Mouse (Mus musculus) forebrain, embryonic 11.5 days (tissue): ENCODE data around the gene Hoxd11. TPM values are rescaled to one million over a fixed set of nuclear protein-coding genes. Genes with fewer than 3 reads are reported as not detected.

ENCODE experiments used
- ATAC-seq: fragments of 200-750 bp; cut with Nextera tagmentation; replicated peaks from 2 replicates; pipeline ENCODE4 v1.8.0; 2017; ENCODE audit warnings: moderate TSS enrichment; ENCODE audit not compliant: low FRiP score
- DNase-seq: peaks from one replicate; pipeline ENCODE4 v3.0.0-alpha.2; 2017; ENCODE audit warnings: low spot score
- H3K27ac ChIP-seq: fragments of 300-500 bp; sonication (generic); 2 replicates; pipeline ENCODE4 v1.5.1; 2014; ENCODE audit warnings: low read depth, low read length
- H3K27me3 ChIP-seq: fragments of 300-500 bp; sonication (generic); 2 replicates; pipeline ENCODE4 v1.6.1; 2014; ENCODE audit warnings: mild to moderate bottlenecking, low read length, mixed read lengths; ENCODE audit not compliant: control insufficient read depth, insufficient read depth
- H3K36me3 ChIP-seq: fragments of 300-500 bp; sonication (generic); 2 replicates; pipeline ENCODE4 v1.6.1; 2014; ENCODE audit warnings: mild to moderate bottlenecking, low read length, moderate library complexity, mixed read lengths; ENCODE audit not compliant: control insufficient read depth, insufficient read depth
- H3K4me1 ChIP-seq: fragments of 300-500 bp; sonication (generic); replicated peaks from 2 replicates; pipeline ENCODE4 v1.6.1; 2014; ENCODE audit warnings: low read length, mixed read lengths; ENCODE audit not compliant: control insufficient read depth, insufficient read depth
- H3K4me2 ChIP-seq: fragments of 300-500 bp; sonication (generic); 2 replicates; pipeline ENCODE4 v1.6.1; 2014; ENCODE audit warnings: low read depth, mild to moderate bottlenecking, low read length, moderate library complexity, mixed read lengths; ENCODE audit not compliant: severe bottlenecking
- H3K4me3 ChIP-seq: fragments of 300-500 bp; sonication (generic); 2 replicates; pipeline ENCODE4 v1.5.1; 2014; ENCODE audit warnings: low read depth, low read length
- H3K9ac ChIP-seq: fragments of 300-500 bp; sonication (generic); 2 replicates; pipeline ENCODE4 v1.6.1; 2014; ENCODE audit warnings: low read length
- H3K9me3 ChIP-seq: fragments of 300-500 bp; sonication (generic); 2 replicates; pipeline ENCODE4 v1.6.1; 2016; ENCODE audit warnings: low read length, mixed read lengths; ENCODE audit not compliant: control insufficient read depth
- WGBS: fragments of 180-500 bp; shearing (Covaris S2); extraction: QIAGEN DNeasy Blood & Tissue Kit; methylation state at CpG from one replicate; pipeline ENCODE4 v1.1.7; 2014; 5-methylcytosine and 5-hydroxymethylcytosine counted together
- polyA plus RNA-seq: library from polyadenylated mRNA; unstranded; fragments of >200 nt; fragmentation: Nextera tagmentation; extraction: Ambion mirVana; gene quantifications from 2 replicates; pipeline ENCODE4 v1.2.1, GENCODE M21; 2014

Hoxd11 gene
- polyA plus RNA-seq, 1 experiment from 2014 or later: not detected

DNA sequence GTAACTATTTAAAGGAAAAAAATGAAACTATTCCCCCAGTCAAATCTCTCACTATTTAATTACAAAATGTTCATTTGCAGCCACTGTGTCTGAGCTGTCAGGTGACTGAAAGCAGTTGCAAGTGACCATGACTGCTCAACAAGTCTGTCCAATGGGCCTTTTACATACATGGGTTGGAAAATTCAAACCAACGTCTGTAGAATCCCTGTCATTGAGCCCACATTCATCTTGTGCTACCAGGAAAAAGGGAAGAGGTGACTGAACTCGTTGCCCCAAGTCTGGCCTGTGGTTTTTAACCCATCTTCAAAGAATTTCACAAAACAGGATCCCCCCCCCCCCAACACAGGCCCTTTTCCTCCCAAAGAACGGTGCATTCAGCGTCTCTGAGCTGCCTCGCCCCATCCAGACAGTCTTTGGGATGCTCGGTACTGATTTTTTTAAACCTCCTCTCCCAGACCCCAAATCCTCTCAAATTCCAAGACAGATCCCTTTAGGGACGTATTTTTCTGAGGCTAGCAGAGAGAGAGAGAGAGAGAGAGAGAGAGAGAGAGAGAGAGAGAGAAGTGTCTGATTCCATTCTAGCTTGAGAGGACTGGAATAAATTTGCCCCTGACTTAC is 16.6 kb downstream of the Hoxd11 start:
- peak; percentile 50 for DNase-seq
- Histone ChIP-seq H3K4me2 (no peak overlapping the region), H3K4me3 (no peak overlapping the region), H3K4me1 (peaks cover 3% of the 10 kb centered on the region; the same call in 1 of the 2 replicates), H3K27ac (no peak overlapping the region), H3K36me3 (no peaks in the 10 kb centered on the region), H3K9me3 (no peaks in the 10 kb centered on the region), H3K9ac (no peak overlapping the region), H3K27me3 (peaks cover 100% of the 10 kb centered on the region)
- WGBS: 3% methylated on average over 7 of the region's 7 CpGs
- ATAC-seq: no peak

DNA sequence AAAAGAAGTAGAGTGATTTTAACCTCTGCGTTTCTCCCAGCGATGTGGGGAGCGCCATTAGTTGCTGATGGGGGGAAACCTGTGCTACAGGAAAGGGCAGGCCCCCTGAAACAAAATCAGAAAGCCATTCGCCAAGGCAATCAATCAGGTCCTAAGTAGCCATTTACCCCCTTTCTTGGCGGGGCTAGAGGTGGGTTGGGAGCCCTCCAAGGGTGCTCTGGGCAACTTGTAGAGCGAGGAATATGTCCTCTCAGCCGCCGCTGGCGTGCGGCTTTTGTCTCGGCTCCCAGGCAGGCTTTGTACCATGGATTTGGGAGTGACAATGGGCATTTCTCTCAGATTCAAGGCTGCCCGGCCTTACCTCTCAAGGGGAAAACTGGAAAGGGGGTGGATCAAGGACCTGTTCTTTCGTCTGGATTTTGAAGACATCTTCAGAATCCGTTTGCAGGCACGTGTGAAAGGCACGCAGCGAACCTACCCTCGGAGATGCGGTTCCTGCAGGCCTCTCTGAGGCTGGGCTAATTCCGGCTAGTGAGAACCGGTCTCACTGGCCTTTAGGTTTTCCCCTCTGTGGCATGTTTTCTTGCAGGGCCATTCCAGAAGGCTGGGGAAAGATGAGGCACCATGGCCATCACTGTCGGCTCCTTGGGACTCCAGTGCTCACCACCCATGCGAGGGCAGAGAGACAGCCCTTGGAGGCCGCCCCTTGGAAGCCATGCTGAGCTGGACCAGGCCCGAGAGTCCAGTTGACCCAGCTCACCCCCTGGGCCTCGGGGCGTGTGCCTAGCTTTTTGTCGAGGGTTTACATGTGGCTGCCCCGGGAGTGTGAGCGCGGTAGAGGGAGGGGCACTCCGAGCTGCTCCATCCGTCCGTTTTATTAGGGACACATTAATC is 17.3 kb downstream of the Hoxd11 start:
- Histone ChIP-seq H3K9me3 (no peaks in the 10 kb centered on the region), H3K27me3 (peaks cover 100% of the 10 kb centered on the region), H3K9ac (no peak overlapping the region), H3K4me1 (peaks cover 3% of the 10 kb centered on the region; the same call in 1 of the 2 replicates), H3K4me3 (no peak overlapping the region), H3K27ac (no peak overlapping the region), H3K36me3 (no peaks in the 10 kb centered on the region), H3K4me2 (no peak overlapping the region)
- ATAC-seq (no peak), DNase-seq (peak; percentile 62)
- WGBS: under 1% methylated on average over 34 of the region's 34 CpGs

DNA sequence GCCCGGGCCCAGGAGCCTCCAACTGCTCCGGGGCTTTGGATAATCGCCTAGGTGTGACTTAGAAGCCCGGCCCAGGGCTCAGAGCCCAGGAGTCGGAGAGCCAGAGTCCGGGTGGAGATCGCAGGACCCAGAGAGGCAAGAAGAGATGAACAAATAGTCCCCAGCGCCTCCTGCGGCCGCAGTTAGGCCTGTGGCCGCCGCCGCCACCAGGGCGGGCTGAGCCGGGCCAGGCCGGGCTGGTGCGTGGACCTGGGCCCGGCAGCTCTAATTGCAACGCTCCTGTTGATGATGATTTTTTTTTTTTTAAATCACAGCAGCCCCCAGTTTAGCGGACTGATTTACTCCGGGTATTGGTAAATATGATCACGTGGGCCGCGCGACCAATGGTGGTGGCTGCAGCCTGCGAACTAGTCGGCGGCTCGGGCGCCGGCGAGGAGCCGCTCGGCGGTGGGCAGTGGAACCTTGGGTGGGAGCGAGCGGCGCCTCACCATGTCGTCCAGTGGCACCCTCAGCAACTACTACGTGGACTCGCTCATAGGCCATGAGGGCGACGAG is 18.3 kb downstream of the Hoxd11 start, which contains the start of gene Hoxd9:
Hoxd9 (plus strand) TSS at position 161 of the 555 bp plus-strand sequence.
- Histone ChIP-seq H3K9me3 (no peaks in the 10 kb centered on the region), H3K9ac (no peak within 1 kb of the TSS), H3K4me1 (peaks cover 3% of the 10 kb centered on the region; the same call in 1 of the 2 replicates), H3K36me3 (no peaks in the 10 kb centered on the region), H3K27ac (no peak within 1 kb of the TSS), H3K4me3 (peak within 1 kb of the TSS; percentile 28), H3K4me2 (peak within 1 kb of the TSS; percentile 55), H3K27me3 (peaks cover 98% of the 10 kb centered on the region)
- peak; percentile 53; the same call in 1 of the 2 replicates for ATAC-seq
- DNase-seq: peak; percentile 81
- under 1% methylated on average over 41 of the region's 43 CpGs for WGBS

DNA sequence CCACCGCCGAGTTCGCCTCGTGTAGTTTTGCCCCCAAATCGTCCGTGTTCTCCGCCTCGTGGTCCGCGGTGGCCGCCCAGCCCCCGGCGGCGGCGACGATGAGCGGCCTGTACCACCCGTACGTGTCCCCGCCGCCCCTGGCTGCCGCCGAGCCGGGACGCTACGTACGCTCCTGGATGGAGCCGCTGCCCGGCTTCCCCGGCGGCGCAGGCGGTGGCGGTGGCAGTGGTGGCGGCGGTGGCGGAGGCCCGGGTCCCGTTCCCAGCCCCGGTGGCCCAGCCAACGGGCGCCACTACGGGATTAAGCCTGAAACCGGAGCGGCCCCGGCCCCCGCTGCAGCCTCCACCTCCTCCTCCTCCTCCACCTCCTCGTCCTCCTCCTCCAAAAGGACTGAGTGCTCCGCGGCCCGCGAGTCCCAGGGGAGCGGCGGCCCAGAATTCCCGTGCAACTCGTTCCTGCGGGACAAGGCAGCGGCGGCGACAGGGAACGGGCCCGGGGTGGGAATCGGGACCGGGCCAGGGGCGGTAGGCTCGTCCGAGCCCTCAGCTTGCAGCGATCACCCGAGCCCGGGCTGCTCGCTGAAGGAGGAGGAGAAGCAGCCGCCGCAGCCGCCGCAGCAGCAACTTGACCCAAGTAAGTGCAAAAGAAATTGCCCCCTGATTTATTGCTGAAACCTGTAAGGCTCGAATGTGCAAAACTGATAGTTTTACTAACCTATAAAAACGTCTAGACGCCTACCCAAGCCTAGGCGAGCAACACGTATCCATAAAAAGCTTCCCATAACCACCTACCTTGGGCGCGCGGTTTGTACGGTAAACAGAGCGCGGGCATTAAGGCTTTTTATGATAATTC is 19.1 kb downstream of the Hoxd11 start:
- Histone ChIP-seq H3K36me3 (no peaks in the 10 kb centered on the region), H3K27ac (no peak overlapping the region), H3K4me1 (peaks cover 3% of the 10 kb centered on the region; the same call in 1 of the 2 replicates), H3K4me2 (peak overlapping the region; percentile 55), H3K27me3 (peaks cover 97% of the 10 kb centered on the region), H3K9me3 (no peaks in the 10 kb centered on the region), H3K9ac (no peak overlapping the region), H3K4me3 (peak overlapping the region; percentile 28)
- DNase-seq: peak; percentile 71
- WGBS: under 1% methylated on average over 85 of the region's 86 CpGs
- ATAC-seq: 0 out of 2 replicates have a peak, but pooled peaks have one; percentile 36

DNA sequence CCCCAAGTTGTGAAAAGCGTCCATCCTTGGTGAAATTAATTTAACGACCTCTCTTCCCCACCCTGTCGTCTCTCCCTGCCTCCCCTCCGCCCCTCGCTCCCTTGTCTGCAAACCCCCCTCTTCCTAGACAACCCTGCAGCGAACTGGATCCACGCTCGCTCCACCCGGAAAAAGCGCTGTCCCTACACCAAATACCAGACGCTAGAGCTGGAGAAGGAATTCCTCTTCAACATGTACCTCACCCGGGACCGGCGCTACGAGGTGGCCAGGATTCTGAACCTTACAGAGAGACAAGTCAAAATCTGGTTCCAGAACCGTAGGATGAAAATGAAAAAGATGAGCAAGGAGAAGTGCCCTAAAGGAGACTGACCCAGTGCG is 19.7 kb downstream of the Hoxd11 start:
- Histone ChIP-seq H3K27ac (no peak overlapping the region), H3K36me3 (no peaks in the 10 kb centered on the region), H3K9ac (no peak overlapping the region), H3K4me1 (peaks cover 3% of the 10 kb centered on the region; the same call in 1 of the 2 replicates), H3K27me3 (peaks cover 97% of the 10 kb centered on the region), H3K4me3 (no peak overlapping the region), H3K9me3 (no peaks in the 10 kb centered on the region), H3K4me2 (no peak overlapping the region)
- ATAC-seq: no peak
- under 1% methylated on average over 17 of the region's 17 CpGs for WGBS
- peak; percentile 60 for DNase-seq

DNA sequence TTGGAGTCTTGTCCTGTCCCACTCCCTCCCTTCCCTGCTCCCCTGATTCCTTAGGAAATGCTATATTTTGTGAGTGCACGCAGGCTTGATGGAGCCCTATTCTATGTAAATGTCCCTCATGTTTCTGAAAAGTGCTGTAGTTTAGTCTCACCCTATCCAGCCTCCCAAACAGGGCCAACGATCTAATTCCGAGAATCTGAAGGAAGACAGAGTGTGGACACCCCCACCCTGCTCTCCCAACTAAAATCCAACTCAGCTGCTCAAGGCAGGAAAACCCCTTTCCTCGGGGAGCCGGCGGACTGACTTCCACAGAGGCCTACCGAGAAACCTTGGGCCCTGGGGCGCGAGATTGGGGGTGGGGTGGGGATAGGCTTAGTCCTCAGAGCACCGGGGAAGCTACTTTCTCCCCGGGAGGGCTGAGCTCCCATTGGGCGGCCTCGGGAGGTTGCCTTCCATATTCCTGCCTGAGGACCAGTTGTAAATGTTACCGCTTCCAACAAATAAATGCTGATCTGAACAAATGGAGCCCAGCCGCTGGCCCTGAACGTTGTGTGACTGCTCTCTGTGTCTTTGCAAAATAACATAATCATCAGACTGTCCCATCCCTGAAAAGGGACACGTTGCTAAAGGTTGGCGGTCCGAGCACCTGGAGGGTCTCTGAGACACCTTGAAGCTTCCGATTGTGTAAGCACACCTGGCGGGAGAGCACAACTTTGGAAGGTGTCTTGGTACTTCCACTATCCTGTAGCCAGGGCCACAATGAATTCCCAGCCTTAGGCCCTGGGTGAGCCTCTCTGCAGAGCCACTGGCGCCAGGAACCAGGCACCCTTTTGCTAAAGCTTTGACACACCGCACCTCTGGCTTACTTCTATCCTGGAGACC is 20.5 kb downstream of the Hoxd11 start:
- no peak overlapping the region for H3K9ac ChIP-seq
- DNase-seq: peak; percentile 58

DNA sequence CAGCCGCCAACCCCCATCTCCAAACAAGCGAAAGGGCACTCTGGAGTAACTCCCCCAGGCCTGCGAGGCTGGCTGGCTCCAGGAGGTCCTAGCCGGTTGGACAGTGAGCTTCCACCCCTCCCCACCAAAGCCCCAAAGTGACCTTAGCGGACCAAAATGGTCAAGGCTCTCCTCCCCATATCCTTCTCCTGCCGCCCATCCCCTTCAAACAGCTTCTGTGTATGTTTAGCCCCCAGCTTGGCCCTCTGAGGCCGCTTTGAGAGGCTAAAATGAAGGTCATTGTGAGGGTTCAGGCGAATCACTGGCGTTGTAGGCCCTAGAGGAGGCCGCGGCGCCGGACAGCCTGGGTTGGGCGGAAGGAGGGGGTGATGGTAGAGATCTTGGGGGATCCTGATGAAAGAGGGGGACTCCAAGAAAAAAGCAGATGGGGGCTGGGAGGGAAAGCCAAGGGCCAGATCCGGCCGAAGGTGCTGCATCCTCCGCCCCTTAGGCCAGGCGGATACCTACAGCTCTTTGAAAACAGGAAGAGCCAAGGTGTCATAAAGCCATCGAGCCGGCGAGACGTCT is 21.3 kb downstream of the Hoxd11 start:
- WGBS: under 1% methylated on average over 22 of the region's 22 CpGs
- peak; percentile 55 for DNase-seq
- H3K4me1 ChIP-seq: peaks cover 9% of the 10 kb centered on the region
- H3K9me3 ChIP-seq: no peaks in the 10 kb centered on the region
- no peak overlapping the region for H3K4me2 ChIP-seq
- no peak overlapping the region for H3K9ac ChIP-seq
- H3K27ac ChIP-seq: no peak overlapping the region
- no peaks in the 10 kb centered on the region for H3K36me3 ChIP-seq
- H3K27me3 ChIP-seq: peaks cover 97% of the 10 kb centered on the region
- H3K4me3 ChIP-seq: no peak overlapping the region
- no peak for ATAC-seq

More for the DNA sequence above, 20.5 kb downstream of the Hoxd11 start:
- H3K27ac ChIP-seq: no peak overlapping the region
- peaks cover 4% of the 10 kb centered on the region for H3K4me1 ChIP-seq
- H3K27me3 ChIP-seq: peaks cover 97% of the 10 kb centered on the region
- 2% methylated on average over 23 of the region's 23 CpGs for WGBS
- no peak overlapping the region for H3K4me3 ChIP-seq
- no peak overlapping the region for H3K4me2 ChIP-seq
- no peaks in the 10 kb centered on the region for H3K36me3 ChIP-seq
- no peak for ATAC-seq
- H3K9me3 ChIP-seq: no peaks in the 10 kb centered on the region
